Mouse (Mus musculus): ENCODE results near the gene Adam19. TPM values are rescaled to one million over a fixed set of nuclear protein-coding genes. Genes with fewer than 3 reads are reported as not detected.

Gene Adam19
- polyA plus RNA-seq, 1 experiment from 2014 or later: 22.2 TPM

DNA sequence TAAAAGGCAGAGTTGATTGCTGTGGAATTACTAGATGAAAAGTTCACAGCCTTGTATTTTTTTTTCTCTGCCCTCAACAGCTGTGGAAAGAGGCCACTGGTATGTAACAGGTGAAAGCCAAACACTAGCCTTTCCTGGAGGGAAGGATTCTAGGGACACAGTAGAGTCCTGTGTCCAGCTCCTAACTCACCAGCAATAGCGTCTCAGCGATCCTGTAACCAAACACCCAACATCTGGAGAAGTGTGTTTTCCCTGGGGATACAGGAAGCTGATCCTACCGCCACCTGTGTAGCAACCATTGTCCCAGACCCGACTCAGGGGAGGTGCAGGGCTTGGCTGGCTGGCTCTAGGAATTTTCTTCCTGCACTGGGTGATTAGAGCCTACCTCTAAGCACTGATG is 63.8 kb downstream of the Adam19 start:
- WGBS: 24% methylated on average over 4 of the region's 4 CpGs
- H3K36me3 ChIP-seq (ENCODE audit: control insufficient read depth, insufficient read depth, low read length): peaks cover 14% of the 10 kb centered on the region
- ATAC-seq (ENCODE audit: low read depth): no peak

DNA sequence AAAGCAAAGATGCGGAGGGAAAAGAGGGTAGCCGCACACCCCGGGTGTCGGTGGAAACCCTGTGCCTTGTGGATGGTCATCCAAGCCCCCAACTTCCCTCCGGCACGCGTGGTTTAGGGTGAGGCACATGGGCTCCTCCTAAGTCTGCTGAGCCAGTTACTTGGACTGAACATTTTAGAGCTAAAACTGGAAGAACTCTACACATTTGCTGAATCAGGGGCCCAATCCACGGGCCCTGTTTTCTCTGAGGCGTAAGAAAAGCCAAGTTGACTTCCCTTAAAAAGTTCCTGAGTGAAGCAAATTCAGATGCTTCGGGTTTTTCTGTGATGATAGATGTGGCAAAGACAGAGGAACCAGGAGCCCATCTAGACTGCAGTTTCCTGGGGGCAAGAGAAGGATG is 64.3 kb downstream of the Adam19 start:
- 85% methylated on average over 10 of the region's 10 CpGs for WGBS

More for the DNA sequence above, 63.8 kb downstream of the Adam19 start:
- H3K9me3 ChIP-seq (ENCODE audit: control insufficient read depth, low read length): no peaks in the 10 kb centered on the region
- H3K27ac ChIP-seq (ENCODE audit: low read length): no peak overlapping the region
- no peak overlapping the region for H3K9ac ChIP-seq (ENCODE audit: low read length)
- H3K27me3 ChIP-seq (ENCODE audit: control insufficient read depth, insufficient read depth, low read depth, low read length): no peaks in the 10 kb centered on the region
- no peak overlapping the region for H3K4me2 ChIP-seq (ENCODE audit: low read depth, low read length)
- peaks cover 9% of the 10 kb centered on the region for H3K4me1 ChIP-seq (replicated peaks; ENCODE audit: control insufficient read depth, insufficient read depth, low read length)
- no peak overlapping the region for H3K4me3 ChIP-seq (ENCODE audit: low read length)

DNA sequence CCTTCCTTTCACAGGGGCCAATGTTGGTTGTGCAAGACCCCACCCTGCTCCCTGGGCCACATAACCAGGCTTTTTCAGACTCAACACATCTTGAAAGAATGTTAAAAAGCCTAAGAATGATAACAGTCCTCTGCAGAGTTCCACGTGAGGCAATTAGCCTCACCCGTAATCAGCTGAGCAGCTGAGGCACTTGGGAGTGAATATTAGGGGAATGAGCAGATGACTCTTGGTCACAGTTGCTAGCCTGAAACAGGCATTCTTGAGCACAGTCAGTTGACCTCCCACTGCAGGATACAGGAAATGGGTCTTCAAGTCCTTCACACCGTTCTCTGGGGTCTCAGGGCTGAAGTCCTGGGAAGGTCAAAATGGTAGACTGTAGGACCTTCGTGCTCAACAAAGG is 65.9 kb downstream of the Adam19 start:
- H3K9ac ChIP-seq (ENCODE audit: low read length): no peak overlapping the region
- H3K4me3 ChIP-seq (ENCODE audit: low read length): no peak overlapping the region
- ATAC-seq (ENCODE audit: low read depth): no peak
- H3K27me3 ChIP-seq (ENCODE audit: control insufficient read depth, insufficient read depth, low read depth, low read length): no peaks in the 10 kb centered on the region
- H3K36me3 ChIP-seq (ENCODE audit: control insufficient read depth, insufficient read depth, low read length): peaks cover 12% of the 10 kb centered on the region
- H3K27ac ChIP-seq (ENCODE audit: low read length): no peak overlapping the region
- no peak overlapping the region for H3K4me2 ChIP-seq (ENCODE audit: low read depth, low read length)
- no peaks in the 10 kb centered on the region for H3K4me1 ChIP-seq (replicated peaks; ENCODE audit: control insufficient read depth, insufficient read depth, low read length)
- 80% methylated on average over 4 of the region's 4 CpGs for WGBS
- no peaks in the 10 kb centered on the region for H3K9me3 ChIP-seq (ENCODE audit: control insufficient read depth, low read length)

More for the DNA sequence above, 64.3 kb downstream of the Adam19 start:
- Histone ChIP-seq H3K9ac (ENCODE audit: low read length) (no peak overlapping the region), H3K4me3 (ENCODE audit: low read length) (no peak overlapping the region), H3K27ac (ENCODE audit: low read length) (no peak overlapping the region), H3K4me1 (replicated peaks; ENCODE audit: control insufficient read depth, insufficient read depth, low read length) (peaks cover 6% of the 10 kb centered on the region), H3K4me2 (ENCODE audit: low read depth, low read length) (no peak overlapping the region), H3K27me3 (ENCODE audit: control insufficient read depth, insufficient read depth, low read depth, low read length) (no peaks in the 10 kb centered on the region), H3K9me3 (ENCODE audit: control insufficient read depth, low read length) (no peaks in the 10 kb centered on the region), H3K36me3 (ENCODE audit: control insufficient read depth, insufficient read depth, low read length) (peaks cover 14% of the 10 kb centered on the region)
- ATAC-seq (ENCODE audit: low read depth): no peak

DNA sequence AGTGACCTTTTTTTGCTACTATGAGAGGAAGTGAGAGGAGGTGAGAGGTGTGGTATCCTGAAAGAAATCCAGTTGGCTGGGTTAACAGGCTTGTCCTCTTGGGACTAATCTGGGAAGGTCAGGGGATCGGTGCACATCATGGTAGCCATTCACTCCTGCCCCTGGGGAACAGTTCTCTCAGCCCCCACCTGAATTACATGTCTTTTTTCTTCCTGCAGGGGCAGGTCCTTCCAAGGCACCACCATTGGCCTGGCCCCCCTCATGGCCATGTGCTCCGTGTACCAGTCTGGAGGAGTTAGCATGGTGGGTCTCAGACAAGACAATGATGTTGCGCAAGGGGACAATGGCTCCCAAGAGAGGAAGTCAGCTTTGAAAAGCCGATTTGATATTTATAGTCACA is 67.1 kb downstream of the Adam19 start:
- Histone ChIP-seq H3K4me2 (ENCODE audit: low read depth, low read length) (no peak overlapping the region), H3K36me3 (ENCODE audit: control insufficient read depth, insufficient read depth, low read length) (peaks cover 13% of the 10 kb centered on the region), H3K4me1 (replicated peaks; ENCODE audit: control insufficient read depth, insufficient read depth, low read length) (no peaks in the 10 kb centered on the region), H3K9me3 (ENCODE audit: control insufficient read depth, low read length) (no peaks in the 10 kb centered on the region), H3K27ac (ENCODE audit: low read length) (no peak overlapping the region), H3K9ac (ENCODE audit: low read length) (no peak overlapping the region), H3K4me3 (ENCODE audit: low read length) (no peak overlapping the region), H3K27me3 (ENCODE audit: control insufficient read depth, insufficient read depth, low read depth, low read length) (no peaks in the 10 kb centered on the region)
- WGBS: 87% methylated on average over 4 of the region's 4 CpGs
- ATAC-seq (ENCODE audit: low read depth): no peak

DNA sequence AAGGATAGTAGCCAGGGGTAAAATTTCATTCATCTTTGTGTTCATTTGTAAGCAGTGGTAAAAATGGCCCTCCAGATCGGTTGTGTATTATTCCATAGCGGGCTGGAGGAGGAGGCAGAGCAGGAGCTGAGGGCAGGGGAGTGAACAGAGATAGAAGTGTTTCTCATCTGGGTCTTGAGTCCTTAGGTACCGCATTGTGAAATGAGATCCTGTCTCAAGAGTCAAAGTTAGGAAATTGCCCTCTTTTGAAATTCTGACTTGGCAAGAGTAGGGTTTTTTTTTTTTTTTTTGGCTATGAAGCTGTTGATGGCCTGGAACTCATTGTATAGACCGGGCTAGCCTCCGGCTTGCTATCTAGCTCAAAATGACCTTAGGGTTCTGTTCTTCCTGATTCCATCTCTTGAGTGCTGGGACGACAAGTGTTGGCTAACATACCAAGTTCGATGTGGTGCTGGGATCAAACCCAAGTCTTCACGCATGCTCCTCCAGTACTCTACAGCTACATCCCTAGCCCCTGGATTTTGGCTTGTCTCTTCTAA is 67.6 kb downstream of the Adam19 start:
- no peak overlapping the region for H3K27ac ChIP-seq (ENCODE audit: low read length)
- no peak for ATAC-seq (ENCODE audit: low read depth)
- no peaks in the 10 kb centered on the region for H3K4me1 ChIP-seq (replicated peaks; ENCODE audit: control insufficient read depth, insufficient read depth, low read length)
- H3K9me3 ChIP-seq (ENCODE audit: control insufficient read depth, low read length): no peaks in the 10 kb centered on the region
- 81% methylated on average over 8 of the region's 8 CpGs for WGBS
- no peak overlapping the region for H3K4me2 ChIP-seq (ENCODE audit: low read depth, low read length)
- no peak overlapping the region for H3K4me3 ChIP-seq (ENCODE audit: low read length)
- no peak overlapping the region for H3K9ac ChIP-seq (ENCODE audit: low read length)
- no peaks in the 10 kb centered on the region for H3K27me3 ChIP-seq (ENCODE audit: control insufficient read depth, insufficient read depth, low read depth, low read length)
- H3K36me3 ChIP-seq (ENCODE audit: control insufficient read depth, insufficient read depth, low read length): peaks cover 11% of the 10 kb centered on the region

DNA sequence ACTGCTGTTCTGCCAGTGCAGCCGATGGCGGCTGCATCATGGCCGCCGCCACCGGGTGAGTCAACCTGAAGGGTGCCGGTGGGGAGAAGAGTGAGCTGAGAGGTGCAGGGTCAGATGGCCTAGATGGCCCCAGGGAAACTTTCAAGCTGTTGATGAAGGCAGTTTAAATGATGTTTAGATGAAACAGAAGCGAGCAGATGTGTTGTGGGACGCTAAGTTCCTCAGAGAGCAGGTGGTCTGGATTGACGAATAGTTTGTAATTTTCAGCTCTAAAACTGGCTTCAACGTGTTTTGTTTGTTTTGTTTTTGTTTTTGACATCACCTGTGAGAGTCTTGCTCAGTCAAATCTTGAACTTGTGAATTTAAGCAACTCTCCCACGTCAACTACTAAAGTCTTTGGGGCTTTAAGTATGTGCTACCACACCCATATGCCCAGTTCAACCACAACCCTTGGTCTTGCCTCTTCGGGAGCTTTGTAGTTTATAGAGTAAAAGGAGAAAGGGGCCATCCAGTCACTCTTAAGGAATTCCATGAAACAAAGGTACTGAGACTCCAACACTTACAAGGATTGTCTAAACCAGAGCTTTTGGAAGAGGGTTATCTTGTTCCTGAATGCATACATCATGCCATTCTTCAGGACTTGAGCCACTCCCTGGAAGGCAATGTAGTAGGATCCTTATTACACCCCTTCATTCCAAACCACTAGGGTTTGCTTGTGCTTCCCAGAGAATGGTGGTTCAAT is 69.5 kb downstream of the Adam19 start:
- Histone ChIP-seq H3K9ac (ENCODE audit: low read length) (no peak overlapping the region), H3K27ac (ENCODE audit: low read length) (no peak overlapping the region), H3K4me2 (ENCODE audit: low read depth, low read length) (no peak overlapping the region), H3K4me3 (ENCODE audit: low read length) (no peak overlapping the region), H3K9me3 (ENCODE audit: control insufficient read depth, low read length) (no peaks in the 10 kb centered on the region), H3K4me1 (replicated peaks; ENCODE audit: control insufficient read depth, insufficient read depth, low read length) (no peaks in the 10 kb centered on the region), H3K27me3 (ENCODE audit: control insufficient read depth, insufficient read depth, low read depth, low read length) (no peaks in the 10 kb centered on the region), H3K36me3 (ENCODE audit: control insufficient read depth, insufficient read depth, low read length) (peaks cover 13% of the 10 kb centered on the region)
- 85% methylated on average over 12 of the region's 12 CpGs for WGBS
- ATAC-seq (ENCODE audit: low read depth): no peak

DNA sequence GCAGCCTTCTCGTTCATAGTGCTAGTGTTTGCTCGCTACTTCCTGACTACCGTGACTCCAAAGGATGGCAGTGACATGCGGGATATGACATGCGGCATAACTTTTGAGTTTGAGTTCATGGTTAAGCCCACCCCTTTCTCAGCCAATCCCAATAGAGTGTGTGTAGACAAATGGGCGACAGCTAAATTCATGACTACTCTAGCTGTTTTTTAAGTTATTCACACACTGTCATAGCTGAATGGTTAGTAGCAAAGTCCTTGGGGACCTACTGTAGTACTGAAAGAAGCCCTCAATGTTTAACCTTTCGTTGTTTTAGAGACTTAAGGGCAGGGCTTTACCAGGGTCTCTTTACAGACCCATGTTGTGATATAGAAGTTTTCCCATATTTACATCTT is 70.0 kb downstream of the Adam19 start:
- peaks cover 13% of the 10 kb centered on the region for H3K36me3 ChIP-seq (ENCODE audit: control insufficient read depth, insufficient read depth, low read length)

DNA sequence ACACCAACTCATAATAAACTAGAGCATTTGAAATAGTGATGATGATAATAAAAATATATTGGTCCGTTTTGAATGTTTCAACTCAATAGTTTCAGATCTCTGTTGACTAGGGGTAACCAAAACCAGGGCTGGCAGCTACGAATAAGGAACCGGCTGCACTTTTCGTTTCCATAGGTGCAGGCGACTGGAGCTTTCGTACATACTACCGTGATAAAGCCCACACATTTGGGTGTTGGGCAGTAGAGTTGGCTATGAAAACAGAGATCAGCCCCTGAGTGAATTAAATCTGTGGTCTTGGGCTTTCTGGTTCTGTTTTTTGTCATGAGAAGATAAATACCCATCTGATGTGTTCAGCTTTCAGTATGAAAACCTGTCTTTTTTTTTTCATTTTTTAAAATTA is 70.5 kb downstream of the Adam19 start:
- Histone ChIP-seq H3K4me2 (ENCODE audit: low read depth, low read length) (no peak overlapping the region), H3K36me3 (ENCODE audit: control insufficient read depth, insufficient read depth, low read length) (peaks cover 12% of the 10 kb centered on the region), H3K27ac (ENCODE audit: low read length) (no peak overlapping the region), H3K4me3 (ENCODE audit: low read length) (no peak overlapping the region), H3K9ac (ENCODE audit: low read length) (no peak overlapping the region), H3K27me3 (ENCODE audit: control insufficient read depth, insufficient read depth, low read depth, low read length) (no peaks in the 10 kb centered on the region), H3K4me1 (replicated peaks; ENCODE audit: control insufficient read depth, insufficient read depth, low read length) (no peaks in the 10 kb centered on the region), H3K9me3 (ENCODE audit: control insufficient read depth, low read length) (no peaks in the 10 kb centered on the region)
- 84% methylated on average over 7 of the region's 7 CpGs for WGBS
- no peak for ATAC-seq (ENCODE audit: low read depth)

More for the DNA sequence above, 70.0 kb downstream of the Adam19 start:
- Histone ChIP-seq H3K27me3 (ENCODE audit: control insufficient read depth, insufficient read depth, low read depth, low read length) (no peaks in the 10 kb centered on the region), H3K27ac (ENCODE audit: low read length) (no peak overlapping the region), H3K4me3 (ENCODE audit: low read length) (no peak overlapping the region), H3K4me2 (ENCODE audit: low read depth, low read length) (no peak overlapping the region), H3K9ac (ENCODE audit: low read length) (no peak overlapping the region), H3K9me3 (ENCODE audit: control insufficient read depth, low read length) (no peaks in the 10 kb centered on the region), H3K4me1 (replicated peaks; ENCODE audit: control insufficient read depth, insufficient read depth, low read length) (no peaks in the 10 kb centered on the region)
- 77% methylated on average over 7 of the region's 7 CpGs for whole genome bisulfite sequencing
- no peak for ATAC-seq (ENCODE audit: low read depth)

DNA sequence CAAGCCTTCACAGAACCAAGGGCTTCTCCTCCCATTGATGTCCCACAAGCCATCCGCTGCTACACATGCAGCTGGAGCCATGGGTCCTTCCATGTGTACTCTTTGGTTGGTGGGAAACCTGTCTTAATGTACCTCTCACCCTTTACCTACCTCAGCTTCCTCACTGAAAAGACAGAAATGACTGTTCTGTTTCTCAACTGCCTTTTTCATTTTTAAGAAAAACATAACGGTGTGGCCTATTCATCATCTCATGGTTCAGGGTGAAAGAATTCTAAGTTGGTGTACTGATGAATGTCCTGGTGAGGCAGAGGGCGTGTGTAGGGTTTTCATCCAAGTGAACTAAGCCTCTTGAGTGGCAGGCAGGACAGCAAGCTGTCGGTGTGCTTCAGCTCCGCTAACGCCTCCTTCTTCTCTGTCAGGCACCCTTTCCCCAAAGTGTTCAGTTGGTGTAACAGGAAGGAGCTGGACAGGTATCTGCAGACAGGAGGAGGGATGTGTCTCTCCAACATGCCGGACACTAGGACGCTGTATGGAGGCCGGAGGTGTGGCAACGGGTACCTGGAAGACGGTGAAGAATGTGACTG is 71.1 kb downstream of the Adam19 start:
- no peak overlapping the region for H3K4me2 ChIP-seq (ENCODE audit: low read depth, low read length)
- ATAC-seq (ENCODE audit: low read depth): no peak
- no peak overlapping the region for H3K4me3 ChIP-seq (ENCODE audit: low read length)
- peaks cover 11% of the 10 kb centered on the region for H3K36me3 ChIP-seq (ENCODE audit: control insufficient read depth, insufficient read depth, low read length)
- no peaks in the 10 kb centered on the region for H3K4me1 ChIP-seq (replicated peaks; ENCODE audit: control insufficient read depth, insufficient read depth, low read length)
- no peak overlapping the region for H3K9ac ChIP-seq (ENCODE audit: low read length)
- H3K27me3 ChIP-seq (ENCODE audit: control insufficient read depth, insufficient read depth, low read depth, low read length): no peaks in the 10 kb centered on the region
- no peak overlapping the region for H3K27ac ChIP-seq (ENCODE audit: low read length)
- 81% methylated on average over 11 of the region's 11 CpGs for WGBS
- H3K9me3 ChIP-seq (ENCODE audit: control insufficient read depth, low read length): no peaks in the 10 kb centered on the region

Data from lung, embryonic 16.5 days (tissue).